Mouse (Mus musculus) G1E (cell line): Measurements from ENCODE around the gene Pcsk2. TPM values are rescaled to one million over a fixed set of nuclear protein-coding genes. Genes with fewer than 3 reads are reported as not detected.

ENCODE experiments used
- ATAC-seq: 2 replicates; pipeline ENCODE4 v1.8.0; 2016; ENCODE audit warnings: mild to moderate bottlenecking; ENCODE audit not compliant: insufficient number of reproducible peaks, poor library complexity, low FRiP score, severe bottlenecking; ENCODE audit errors: extremely low read depth
- DNase-seq: peaks from one replicate; pipeline ENCODE4 v3.0.0; 2012; ENCODE audit warnings: low spot score
- H3K27me3 ChIP-seq: 2 replicates; pipeline ENCODE4 v1.6.1; 2012; ENCODE audit warnings: mild to moderate bottlenecking, low read length, inconsistent platforms; ENCODE audit not compliant: insufficient read depth
- H3K36me3 ChIP-seq: replicated peaks from 2 replicates; pipeline ENCODE3; 2012; ENCODE audit warnings: mild to moderate bottlenecking, inconsistent platforms
- H3K4me1 ChIP-seq: 2 replicates; pipeline ENCODE4 v1.6.1; 2012; ENCODE audit warnings: low read depth, low read length, inconsistent platforms, mixed read lengths; ENCODE audit not compliant: insufficient read depth
- H3K4me3 ChIP-seq: 2 replicates; pipeline ENCODE4 v1.5.1; 2012; ENCODE audit warnings: low read depth, mild to moderate bottlenecking, inconsistent platforms, low read length, moderate library complexity, mixed read lengths
- H3K9me3 ChIP-seq: replicated peaks from 2 replicates; pipeline ENCODE4 v1.6.1; 2012; ENCODE audit warnings: inconsistent platforms
- CTCF ChIP-seq: IDR thresholded peaks from 2 replicates; pipeline ENCODE4 v1.5.1; 2012; ENCODE audit warnings: low read depth, low read length, inconsistent platforms, mixed read lengths
- GATA1 ChIP-seq: IDR thresholded peaks from 2 replicates; pipeline ENCODE4 v1.6.1; 2012; ENCODE audit warnings: borderline replicate concordance, low read length, inconsistent platforms, mixed read lengths
- GATA2 ChIP-seq: IDR thresholded peaks from 2 replicates; pipeline ENCODE4 v1.6.1; 2012; ENCODE audit warnings: low read depth, low read length, inconsistent platforms, borderline replicate concordance
- POLR2AphosphoS5 ChIP-seq: IDR thresholded peaks from 2 replicates; pipeline ENCODE4 v1.6.1; 2012; ENCODE audit warnings: low read depth, low read length, inconsistent platforms; ENCODE audit not compliant: insufficient replicate concordance
- TAL1 ChIP-seq: conservative IDR thresholded peaks from 2 replicates; pipeline ENCODE4 v1.6.1; 2012; ENCODE audit warnings: low read depth, low read length, inconsistent platforms, mixed read lengths
- polyA plus RNA-seq: library from polyadenylated mRNA; stranded (reverse); fragments of >175 nt; gene quantifications from 2 replicates; pipeline ENCODE4 v1.2.3, GENCODE M21; 2012
- total RNA-seq, 2 experiments: library from RNA; stranded (forward) in 1 of 2; stranded (reverse) in 1 of 2; fragments of 200-1000 nt in 1 of 2; fragments of >200 nt in 1 of 2; fragmentation: Nextera tagmentation in 1 of 2; gene quantifications; 2 replicates each; pipeline ENCODE4 v1.2.3; 2014 to 2017

Gene Pcsk2
- total and polyA plus RNA-seq, 3 experiments, result 0.15 to 0.27 TPM; not detected in 1

- Histone ChIP-seq H3K4me3 (no peak overlapping the region), H3K27me3 (no peaks in the 10 kb centered on the region), H3K9me3 (peaks cover 39% of the 10 kb centered on the region), H3K36me3 (no peaks in the 10 kb centered on the region), H3K4me1 (no peaks in the 10 kb centered on the region)
- DNase-seq, result no peak
- no peak for TF ChIP-seq POLR2AphosphoS5
- TF ChIP-seq GATA2, result no peak
- no peak for TF ChIP-seq CTCF
- no peak for TF ChIP-seq GATA1
- no peak for TF ChIP-seq TAL1
- ATAC-seq, result no peak
These were observed 75.0 kb downstream of the Pcsk2 start for GRCm38 (mm10) chr2:143620916-143621315.

- Histone ChIP-seq H3K27me3 (no peaks in the 10 kb centered on the region), H3K4me1 (no peaks in the 10 kb centered on the region), H3K4me3 (no peak overlapping the region), H3K9me3 (peaks cover 26% of the 10 kb centered on the region), H3K36me3 (no peaks in the 10 kb centered on the region)
- DNase-seq, result no peak
- no peak for ATAC-seq
- TF ChIP-seq GATA1 (no peak), TAL1 (no peak), POLR2AphosphoS5 (no peak), GATA2 (no peak)
These were observed 78.0 kb downstream of the Pcsk2 start for GRCm38 (mm10) chr2:143623916-143624315.

GRCm38 (mm10) chr2:143643305-143643704, 97.3 kb downstream of the Pcsk2 start:
- Histone ChIP-seq H3K27me3 (no peaks in the 10 kb centered on the region), H3K4me1 (no peaks in the 10 kb centered on the region), H3K9me3 (peaks cover 25% of the 10 kb centered on the region), H3K36me3 (no peaks in the 10 kb centered on the region), H3K4me3 (no peak overlapping the region)
- TF ChIP-seq CTCF (no peak), GATA1 (no peak), TAL1 (no peak), GATA2 (no peak), POLR2AphosphoS5 (no peak)
- ATAC-seq (no peak), DNase-seq (no peak)

GRCm38 (mm10) chr2:143644374-143644773, 98.4 kb downstream of the Pcsk2 start:
- TF ChIP-seq POLR2AphosphoS5 (no peak), TAL1 (no peak)
- Histone ChIP-seq H3K4me3 (no peak overlapping the region), H3K27me3 (no peaks in the 10 kb centered on the region), H3K9me3 (peaks cover 25% of the 10 kb centered on the region), H3K36me3 (no peaks in the 10 kb centered on the region), H3K4me1 (no peaks in the 10 kb centered on the region)
- DNase-seq (no peak), ATAC-seq (no peak)

GRCm38 (mm10) chr2:143646001-143646400, 100.0 kb downstream of the Pcsk2 start:
- peaks cover 26% of the 10 kb centered on the region for H3K9me3 ChIP-seq
- no peaks in the 10 kb centered on the region for H3K36me3 ChIP-seq
- TF ChIP-seq TAL1, result no peak
- no peak for TF ChIP-seq POLR2AphosphoS5
- no peak for TF ChIP-seq GATA2
- no peak for TF ChIP-seq GATA1
- TF ChIP-seq CTCF, result no peak
- no peak overlapping the region for H3K4me3 ChIP-seq
- no peaks in the 10 kb centered on the region for H3K4me1 ChIP-seq
- no peaks in the 10 kb centered on the region for H3K27me3 ChIP-seq
- no peak for ATAC-seq
- no peak for DNase-seq

- Histone ChIP-seq H3K36me3 (no peaks in the 10 kb centered on the region), H3K4me3 (no peak overlapping the region), H3K4me1 (no peaks in the 10 kb centered on the region), H3K9me3 (peaks cover 37% of the 10 kb centered on the region), H3K27me3 (no peaks in the 10 kb centered on the region)
- no peak for ATAC-seq
- TF ChIP-seq POLR2AphosphoS5, result no peak
- TF ChIP-seq CTCF, result no peak
- TF ChIP-seq GATA1, result no peak
- TF ChIP-seq TAL1, result no peak
- TF ChIP-seq GATA2, result no peak
- no peak for DNase-seq
These were observed 108.7 kb downstream of the Pcsk2 start for GRCm38 (mm10) chr2:143654621-143655020.

- no peak overlapping the region for H3K4me3 ChIP-seq
- no peaks in the 10 kb centered on the region for H3K4me1 ChIP-seq
- no peaks in the 10 kb centered on the region for H3K36me3 ChIP-seq
- DNase-seq, result no peak
- ATAC-seq, result no peak
- peaks cover 42% of the 10 kb centered on the region for H3K9me3 ChIP-seq
- no peaks in the 10 kb centered on the region for H3K27me3 ChIP-seq
- TF ChIP-seq GATA1, result no peak
- no peak for TF ChIP-seq TAL1
- TF ChIP-seq POLR2AphosphoS5, result no peak
- no peak for TF ChIP-seq CTCF
- no peak for TF ChIP-seq GATA2
These were observed 111.0 kb downstream of the Pcsk2 start for GRCm38 (mm10) chr2:143656968-143657367.
